Mouse (Mus musculus) inflammation-experienced regulatory T-cells, adult 6 months (primary cell): ENCODE measurements around the gene Clec18a. TPM values are rescaled to one million over a fixed set of nuclear protein-coding genes. Genes with fewer than 3 reads are reported as not detected.
A peak's percentile ranks its signal among the peaks of the same experiment; 100 is the strongest.
"Not testable (repeated sequence)": the region's sequence is repeated elsewhere in the genome, so short reads cannot be mapped to it uniquely, and the experiment has no call there.

Source experiments
- ATAC-seq: one replicate; pipeline ENCODE4 v1.8.0; 2017
- polyA plus RNA-seq, 3 experiments: library from polyadenylated mRNA; unstranded; fragments of 100-300 nt; shearing (Covaris generic); gene quantifications; one replicate each; pipeline ENCODE4 v1.2.1; 2017

Gene Clec18a
- not detected for polyA plus RNA-seq

GRCm38 (mm10) chr8:111092326-111092725 lies at the start of gene Clec18a:
TSS of gene Clec18a (minus strand) at chr8:111092426.
- not testable (repeated sequence) for ATAC-seq

- ATAC-seq: no peak
Measured at GRCm38 (mm10) chr8:111130756-111131155, 38.5 kb upstream of the Clec18a start.

- no peak for ATAC-seq
Measured at GRCm38 (mm10) chr8:111119481-111119880, 27.3 kb upstream of the Clec18a start.

- ATAC-seq: no peak
Measured at GRCm38 (mm10) chr8:111114891-111115290, 22.7 kb upstream of the Clec18a start.

GRCm38 (mm10) chr8:111094719-111095302 lies 2.6 kb upstream of the Clec18a start:
- ATAC-seq: peak; percentile 38

- ATAC-seq: peak; percentile 78
Measured at GRCm38 (mm10) chr8:111093865-111094718, 1.9 kb upstream of the Clec18a start, which contains the start of gene Pdpr. TSS of gene Pdpr (plus strand) at chr8:111094630.

GRCm38 (mm10) chr8:111091706-111092105 lies 520 bp downstream of the Clec18a start:
- ATAC-seq: no peak

- ATAC-seq: peak; percentile 46
Measured at GRCm38 (mm10) chr8:111090126-111090525, 2.1 kb downstream of the Clec18a start.

GRCm38 (mm10) chr8:111083936-111084335 lies 8.3 kb downstream of the Clec18a start:
- ATAC-seq: not testable (repeated sequence)

- no peak for ATAC-seq
Measured at GRCm38 (mm10) chr8:111081580-111082258, 10.5 kb downstream of the Clec18a start.

GRCm38 (mm10) chr8:111079861-111080271 lies 12.4 kb downstream of the Clec18a start:
- no peak for ATAC-seq

GRCm38 (mm10) chr8:111079461-111079860 lies 12.8 kb downstream of the Clec18a start:
- ATAC-seq: no peak

- ATAC-seq: no peak
Measured at GRCm38 (mm10) chr8:111075926-111076325, 16.3 kb downstream of the Clec18a start.

GRCm38 (mm10) chr8:111068660-111069059 lies 23.6 kb downstream of the Clec18a start:
- not testable (repeated sequence) for ATAC-seq

GRCm38 (mm10) chr8:111067439-111067838 lies 24.8 kb downstream of the Clec18a start:
- ATAC-seq: no peak

- ATAC-seq: no peak
Measured at GRCm38 (mm10) chr8:111066308-111066707, 25.9 kb downstream of the Clec18a start.

GRCm38 (mm10) chr8:111062893-111063292 lies 29.3 kb downstream of the Clec18a start:
- no peak for ATAC-seq

GRCm38 (mm10) chr8:111062072-111062757 lies 30.0 kb downstream of the Clec18a start:
- ATAC-seq: peak; percentile 85

- ATAC-seq: no peak
Measured at GRCm38 (mm10) chr8:111061688-111062071, 30.5 kb downstream of the Clec18a start.

GRCm38 (mm10) chr8:111058946-111059572 lies 33.2 kb downstream of the Clec18a start:
- no peak for ATAC-seq

GRCm38 (mm10) chr8:111056691-111057293 lies 35.4 kb downstream of the Clec18a start:
- peak; percentile 62 for ATAC-seq
